Comparison of ENCODE assay signal across 26 mouse cellular contexts in genomic region chr9:7956400-7956799, GRCm38 (mm10). TPM values are rescaled to one million over a fixed set of nuclear protein-coding genes. Genes with fewer than 3 reads are reported as not detected.
"Had no signal": no experiment of that assay in that cellular context is flagged by ENCODE, and none has a peak within 500 bp of the region (broad histone marks: within the 10 kb centered on the region; RNA-seq: fewer than 3 reads in every experiment).

No protein-coding gene starts in this region.

- H3K27ac ChIP-seq: gastrocnemius, adult 2 months; heart, adult 2 months; heart, embryonic 10.5 days; hindbrain, embryonic 10.5 days; hindbrain, embryonic 12.5 days; hindbrain, embryonic 14.5 days; intestine, embryonic 15.5 days; limb, embryonic 10.5 days; limb, embryonic 12.5 days; liver, embryonic 13.5 days; liver, embryonic 15.5 days had no signal

- H3K9ac ChIP-seq: hindbrain, embryonic 12.5 days; hindbrain, embryonic 14.5 days; intestine, embryonic 15.5 days; limb, embryonic 12.5 days; liver, embryonic 13.5 days; liver, embryonic 15.5 days had no signal

- H3K27me3 ChIP-seq: hindbrain, embryonic 12.5 days; intestine, embryonic 15.5 days; limb, embryonic 12.5 days; liver, embryonic 13.5 days; liver, embryonic 15.5 days had no signal

- H3K4me2 ChIP-seq: hindbrain, embryonic 12.5 days; hindbrain, embryonic 14.5 days; intestine, embryonic 15.5 days; limb, embryonic 12.5 days; liver, embryonic 11.5 days; liver, embryonic 13.5 days; liver, embryonic 15.5 days had no signal

- H3K4me3 ChIP-seq: gastrocnemius, adult 2 months; heart, adult 2 months; heart, embryonic 10.5 days; hindbrain, embryonic 10.5 days; hindbrain, embryonic 12.5 days; intestine, embryonic 15.5 days; left cerebral cortex, adult 2 months; limb, embryonic 10.5 days; limb, embryonic 12.5 days; liver, embryonic 13.5 days; liver, embryonic 15.5 days had no signal

- H3K9me3 ChIP-seq: heart, embryonic 10.5 days; hindbrain, embryonic 10.5 days; hindbrain, embryonic 12.5 days; intestine, embryonic 15.5 days; limb, embryonic 10.5 days; limb, embryonic 12.5 days; liver, embryonic 13.5 days; liver, embryonic 15.5 days had no signal

- ATAC-seq: hindbrain, embryonic 16.5 days; inflammation-experienced regulatory T-cells, adult 6 months; intestine, embryonic 15.5 days; intestine, postnatal 0 days had no signal

- DNase-seq: gastrocnemius, adult 2 months; gastrocnemius, postnatal 10 days; gastrocnemius, postnatal 25 days; heart, adult 2 months; heart, postnatal 10 days; heart, postnatal 4 days; kidney, adult 18-20 months; kidney, adult 8-10 months; kidney, postnatal 10 days; kidney, postnatal 25 days; kidney, postnatal 4 days; liver; liver, embryonic 13.5 days had no signal

RNA-seq across cellular contexts. Expression of gene Yap1, which starts 48.0 kb away (rescaled TPM):
- polyA plus RNA-seq: inflammation-experienced regulatory T-cells, adult 6 months had no signal
